Mouse (Mus musculus) gastrocnemius, postnatal 4 days (tissue): ENCODE measurements around the gene Spef1. TPM values are rescaled to one million over a fixed set of nuclear protein-coding genes. Genes with fewer than 3 reads are reported as not detected.

ENCODE experiments used
- DNase-seq, 2 experiments: peaks; one replicate each; pipeline ENCODE4 v3.0.0; 2021 to 2022; ENCODE audit warnings: low spot score in 2 of 2, mixed read lengths in 2 of 2
- total RNA-seq, 2 experiments: library from RNA; stranded (reverse); gene quantifications; 2 replicates each; pipeline ENCODE4 v1.2.3; 2021

Gene Spef1
- total RNA-seq, 2 experiments from 2014 or later, result 5.8 to 6.6 TPM

GRCm38 (mm10) chr2:131145121-131145520 is 42.0 kb downstream of the Spef1 start:
- no peak for DNase-seq

GRCm38 (mm10) chr2:131143007-131143780 is 43.9 kb downstream of the Spef1 start:
- no peak for DNase-seq

DNA sequence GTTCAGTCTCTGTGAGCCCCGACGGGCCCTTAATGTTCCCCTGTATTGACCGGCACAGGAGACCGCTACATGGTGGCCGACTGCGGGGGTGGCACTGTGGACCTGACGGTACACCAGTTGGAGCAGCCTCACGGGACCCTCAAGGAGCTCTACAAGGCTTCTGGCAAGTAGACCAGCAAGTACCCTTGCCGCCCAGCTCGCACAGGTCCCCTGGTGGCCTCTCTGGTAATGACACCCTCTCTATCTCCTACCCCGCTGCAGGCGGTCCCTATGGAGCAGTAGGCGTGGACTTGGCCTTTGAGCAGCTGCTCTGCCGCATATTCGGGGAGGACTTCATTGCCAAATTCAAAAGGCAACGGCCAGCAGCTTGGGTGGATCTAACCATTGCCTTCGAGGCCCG is 44.5 kb downstream of the Spef1 start:
- peak; percentile 83 to 90 for DNase-seq

GRCm38 (mm10) chr2:131141336-131141986 is 45.6 kb downstream of the Spef1 start:
- DNase-seq, result no peak

GRCm38 (mm10) chr2:131140533-131140905 is 46.6 kb downstream of the Spef1 start:
- DNase-seq, result peak in 1 of 2 experiments; percentile 9

GRCm38 (mm10) chr2:131139886-131140532 is 47.1 kb downstream of the Spef1 start:
- peak in 1 of 2 experiments; percentile 15 for DNase-seq

DNA sequence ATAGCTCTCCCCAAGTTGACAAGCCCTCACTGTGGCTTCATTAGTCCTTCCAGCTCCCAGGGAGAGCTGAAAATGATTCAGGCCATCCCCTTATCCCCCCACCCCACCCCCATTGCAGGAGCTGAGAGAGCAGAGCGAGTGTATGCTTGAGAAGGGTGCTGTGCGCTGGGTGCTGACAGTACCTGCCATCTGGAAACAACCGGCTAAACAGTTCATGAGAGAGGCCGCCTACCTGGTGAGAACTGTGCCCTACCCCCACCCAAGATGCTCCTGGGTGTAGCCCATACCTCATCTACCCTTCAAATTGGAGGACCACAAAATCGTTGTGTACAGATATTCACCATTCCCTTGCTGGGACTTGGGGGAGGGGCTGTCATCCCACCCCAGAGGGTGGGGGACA is 47.8 kb downstream of the Spef1 start:
- peak in 1 of 2 experiments; percentile 15 for DNase-seq

DNA sequence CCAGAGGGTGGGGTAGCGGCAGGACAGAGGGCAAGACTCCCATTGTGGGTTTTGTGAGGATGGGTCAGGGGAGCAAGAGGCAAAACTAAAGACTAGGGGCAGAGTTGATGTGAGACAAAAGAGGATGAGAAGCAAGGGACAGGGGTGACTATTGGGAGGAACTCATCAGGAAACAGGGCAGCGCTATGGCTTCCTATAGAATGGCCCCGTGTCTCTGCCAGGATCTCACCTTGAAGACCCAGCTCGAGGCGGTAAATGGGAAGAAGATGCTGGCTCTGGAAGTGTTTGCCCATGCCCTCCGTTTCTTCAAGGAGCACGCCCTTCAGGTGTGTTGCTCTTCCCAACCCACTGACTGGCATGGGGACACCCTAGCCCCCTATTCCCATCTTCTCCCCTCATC is 48.3 kb downstream of the Spef1 start:
- DNase-seq, result peak in 1 of 2 experiments; percentile 12

DNA sequence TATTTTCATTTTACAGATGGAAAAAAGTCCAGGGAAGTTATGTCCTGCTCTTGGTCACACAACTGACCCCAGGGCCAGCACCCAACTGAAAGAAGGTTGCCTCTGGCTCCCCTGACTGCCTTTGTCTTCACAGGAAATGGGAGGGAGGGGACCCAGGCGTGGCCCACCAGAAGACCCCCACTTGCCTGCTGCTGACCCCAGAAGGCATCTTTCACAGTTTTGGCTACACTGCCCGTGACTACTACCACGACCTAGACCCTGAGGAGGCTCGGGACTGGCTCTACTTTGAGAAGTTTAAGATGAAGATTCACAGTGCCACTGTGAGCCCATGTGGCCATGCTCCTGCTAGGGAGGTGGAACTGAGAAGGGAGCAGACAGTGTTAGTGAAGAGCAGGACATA is 48.8 kb downstream of the Spef1 start:
- peak in 1 of 2 experiments; percentile 11 for DNase-seq

- no peak for DNase-seq
Observed at GRCm38 (mm10) chr2:131135521-131136139, 51.5 kb downstream of the Spef1 start.

GRCm38 (mm10) chr2:131134826-131135400 is 52.2 kb downstream of the Spef1 start:
- no peak for DNase-seq

DNA sequence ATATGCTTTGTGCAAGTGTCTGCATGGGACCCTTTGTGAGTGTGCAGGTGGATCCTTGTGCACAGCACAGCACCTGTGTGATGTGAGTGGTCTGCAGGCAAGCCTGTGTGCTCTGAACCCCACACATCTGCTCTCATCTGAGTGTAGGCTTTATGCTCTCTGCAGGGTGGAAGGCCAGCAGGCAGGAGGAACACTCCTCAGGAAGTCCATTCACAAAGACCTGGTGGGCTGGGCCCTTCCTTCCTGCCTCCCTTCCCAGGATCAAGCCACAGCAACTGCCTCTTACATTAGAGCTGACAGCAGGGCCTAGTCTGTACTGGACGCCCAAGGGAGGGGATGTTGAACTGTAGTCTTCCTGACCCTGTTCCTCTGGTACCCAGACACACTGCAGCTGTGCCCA is 52.7 kb downstream of the Spef1 start:
- no peak for DNase-seq

GRCm38 (mm10) chr2:131132930-131133547 is 54.0 kb downstream of the Spef1 start, which contains the start of gene Gm11037:
Gm11037 (plus strand) TSS chr2:131133497.
- DNase-seq, result peak in 1 of 2 experiments; percentile 5

- peak in 1 of 2 experiments; percentile 9 for DNase-seq
Observed at GRCm38 (mm10) chr2:131132111-131132888, 54.8 kb downstream of the Spef1 start.

- DNase-seq, result no peak
Observed at GRCm38 (mm10) chr2:131130849-131131248, 56.2 kb downstream of the Spef1 start.

DNA sequence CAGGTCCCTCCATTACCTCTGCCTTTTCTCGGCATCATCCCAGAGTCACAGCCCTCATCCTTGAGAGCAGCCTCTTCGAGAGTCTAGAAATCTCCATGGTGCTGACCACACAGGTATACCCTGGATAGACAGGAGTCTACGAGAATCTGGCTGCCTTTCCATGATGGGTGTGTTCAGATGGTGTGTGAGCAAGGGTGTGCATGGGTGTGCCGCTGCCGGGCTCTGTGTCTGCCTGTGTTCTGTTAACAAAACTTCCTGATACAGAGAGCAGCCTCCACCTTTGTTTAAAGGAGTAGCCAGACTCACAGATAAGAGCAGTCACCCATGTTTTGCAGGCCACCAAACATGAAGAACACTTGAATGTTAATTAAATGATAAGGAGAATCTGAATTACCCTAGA is 57.2 kb downstream of the Spef1 start:
- peak in 1 of 2 experiments; percentile 11 for DNase-seq

- DNase-seq, result peak in 1 of 2 experiments; percentile 13
Observed at GRCm38 (mm10) chr2:131128636-131129157, 58.4 kb downstream of the Spef1 start.

DNA sequence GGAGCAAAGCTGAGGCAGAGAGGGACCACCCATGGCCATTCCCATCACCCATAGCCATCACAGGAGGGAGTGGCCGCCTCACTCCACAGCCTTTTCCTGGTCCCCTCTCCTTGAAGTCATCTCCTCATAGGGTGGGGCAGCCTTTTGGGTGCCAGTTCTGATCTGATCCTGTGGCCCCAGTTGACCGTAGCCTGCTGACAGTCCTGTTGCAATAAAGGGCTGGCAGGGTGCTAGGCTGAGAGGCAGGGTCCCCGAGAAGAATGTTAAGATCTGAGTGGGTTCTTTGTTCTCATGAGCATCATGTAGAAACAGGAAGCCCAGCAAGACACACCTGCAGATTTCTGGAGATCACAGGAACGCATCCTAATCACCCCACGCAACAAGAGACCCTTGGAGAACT is 58.9 kb downstream of the Spef1 start:
- peak in 1 of 2 experiments; percentile 14 for DNase-seq

- peak; percentile 55 to 77 for DNase-seq
Observed at GRCm38 (mm10) chr2:131127161-131127730, 59.8 kb downstream of the Spef1 start, which contains the start of gene Hspa12b. Hspa12b (plus strand) TSS chr2:131127280.
